In the genomic region with DNA sequence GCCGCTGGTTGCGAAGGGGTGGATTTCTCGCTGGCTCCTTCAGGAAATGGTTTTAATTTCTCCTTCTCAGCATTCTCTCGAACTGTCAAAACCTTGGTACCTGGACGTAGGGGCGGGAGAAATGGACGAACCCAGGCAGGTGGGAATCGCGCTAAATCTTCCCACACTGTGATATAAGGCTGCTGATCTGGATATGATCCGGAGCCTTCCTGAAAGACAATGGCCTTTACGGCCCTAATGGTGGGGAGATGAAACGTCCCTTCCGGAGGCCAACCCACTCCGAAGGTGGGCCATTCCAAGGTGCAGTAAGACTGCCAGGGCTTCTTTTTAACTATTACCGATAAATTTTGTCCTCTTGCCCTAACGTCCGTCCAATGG, we compare ENCODE assay signal across 8 mouse cellular contexts.
DNase-seq lines count a peak whose midpoint lies in the region; ATAC-seq and TF ChIP-seq lines count a peak whose summit lies in the region.

No protein-coding gene starts in this region.

- WGBS in midbrain, embryonic 11.5 days = 67% methylated on average over 17 of the region's 17 CpGs
- 67% methylated on average over 17 of the region's 17 CpGs for WGBS in midbrain, embryonic 10.5 days
- 65% methylated on average over 17 of the region's 17 CpGs for WGBS in forebrain, embryonic 12.5 days
- WGBS in limb, embryonic 15.5 days = 69% methylated on average over 17 of the region's 17 CpGs
- 69% methylated on average over 17 of the region's 17 CpGs for WGBS in olfactory bulb, adult 2 months

- no peak for TF ChIP-seq POLR2A in olfactory bulb, adult 2 months (IDR thresholded peaks at IDR 0.05; ENCODE audit: insufficient read depth, low read depth, low read length)

- no peak overlapping the region for H3K9ac ChIP-seq in midbrain, embryonic 11.5 days (ENCODE audit: low read length)
- no peak overlapping the region for H3K9ac ChIP-seq in forebrain, embryonic 12.5 days
- H3K9ac ChIP-seq in limb, embryonic 15.5 days = no peak overlapping the region

- peak; percentile 3; the same call in 1 of the 2 replicates for TF ChIP-seq CTCF in olfactory bulb, adult 2 months (IDR thresholded peaks at IDR 0.05; ENCODE audit: insufficient read depth, low read depth, low read length)

- peaks cover 2% of the 10 kb centered on the region; the same call in 1 of the 2 replicates for H3K36me3 ChIP-seq in midbrain, embryonic 11.5 days (ENCODE audit: control insufficient read depth, insufficient read depth, low read length)
- peaks cover 36% of the 10 kb centered on the region for H3K36me3 ChIP-seq in midbrain, embryonic 10.5 days
- peaks cover 20% of the 10 kb centered on the region; the same call in 1 of the 2 replicates for H3K36me3 ChIP-seq in forebrain, embryonic 12.5 days (replicated peaks)
- H3K36me3 ChIP-seq in limb, embryonic 15.5 days = peaks cover 10% of the 10 kb centered on the region; the same call in 1 of the 2 replicates

- H3K4me3 ChIP-seq in midbrain, embryonic 11.5 days (ENCODE audit: low read depth, low read length) = no peak overlapping the region
- no peak overlapping the region for H3K4me3 ChIP-seq in midbrain, embryonic 10.5 days
- H3K4me3 ChIP-seq in forebrain, embryonic 12.5 days (replicated peaks) = no peak overlapping the region
- no peak overlapping the region for H3K4me3 ChIP-seq in limb, embryonic 15.5 days
- H3K4me3 ChIP-seq in olfactory bulb, adult 2 months (ENCODE audit: insufficient read depth, low read depth, low read length) = no peak overlapping the region

- H3K27me3 ChIP-seq in midbrain, embryonic 11.5 days (ENCODE audit: control insufficient read depth, insufficient read depth, low read length) = peaks cover 16% of the 10 kb centered on the region
- peaks cover 44% of the 10 kb centered on the region for H3K27me3 ChIP-seq in midbrain, embryonic 10.5 days (ENCODE audit: low read depth, poor library complexity, severe bottlenecking)
- H3K27me3 ChIP-seq in forebrain, embryonic 12.5 days = peaks cover 26% of the 10 kb centered on the region
- H3K27me3 ChIP-seq in limb, embryonic 15.5 days = 0 out of 2 replicates have a peak, but pooled peaks cover 3% of the 10 kb centered on the region

- peak; percentile 50 for ATAC-seq in midbrain, embryonic 11.5 days (ENCODE audit: low FRiP score)
- peak; percentile 43 for ATAC-seq in forebrain, embryonic 12.5 days (ENCODE audit: low FRiP score)
- ATAC-seq in limb, embryonic 15.5 days (ENCODE audit: insufficient number of reproducible peaks, low FRiP score, low TSS enrichment, low read depth) = peak; percentile 22
- no peak for ATAC-seq in activated CD4-positive, CD25-positive, alpha-beta regulatory T cell, adult 4 months

- H3K4me2 ChIP-seq in midbrain, embryonic 11.5 days = no peak overlapping the region
- H3K4me2 ChIP-seq in forebrain, embryonic 12.5 days = no peak overlapping the region
- H3K4me2 ChIP-seq in limb, embryonic 15.5 days = no peak overlapping the region

- no peak for DNase-seq in midbrain, embryonic 11.5 days (ENCODE audit: low spot score, missing footprints)
- no peak for DNase-seq in midbrain, embryonic 10.5 days (ENCODE audit: low spot score)
- no peak for DNase-seq in cerebellum, adult 11 months
- DNase-seq in retina, embryonic 14.5 days (ENCODE audit: low spot score) = no peak

- no peak overlapping the region for H3K27ac ChIP-seq in midbrain, embryonic 11.5 days (ENCODE audit: low read depth, low read length)
- H3K27ac ChIP-seq in midbrain, embryonic 10.5 days (replicated peaks) = no peak overlapping the region
- H3K27ac ChIP-seq in forebrain, embryonic 12.5 days = no peak overlapping the region
- no peak overlapping the region for H3K27ac ChIP-seq in limb, embryonic 15.5 days
- no peak overlapping the region for H3K27ac ChIP-seq in olfactory bulb, adult 2 months (ENCODE audit: insufficient read depth, low read depth, low read length)

- peaks cover 57% of the 10 kb centered on the region for H3K9me3 ChIP-seq in midbrain, embryonic 11.5 days (ENCODE audit: control insufficient read depth, low read length)
- peaks cover 74% of the 10 kb centered on the region for H3K9me3 ChIP-seq in midbrain, embryonic 10.5 days (replicated peaks)
- H3K9me3 ChIP-seq in forebrain, embryonic 12.5 days = peaks cover 58% of the 10 kb centered on the region
- peaks cover 57% of the 10 kb centered on the region for H3K9me3 ChIP-seq in limb, embryonic 15.5 days

- no peaks in the 10 kb centered on the region for H3K4me1 ChIP-seq in midbrain, embryonic 11.5 days (ENCODE audit: control insufficient read depth, insufficient read depth, low read length)
- no peaks in the 10 kb centered on the region for H3K4me1 ChIP-seq in midbrain, embryonic 10.5 days
- no peaks in the 10 kb centered on the region for H3K4me1 ChIP-seq in forebrain, embryonic 12.5 days
- H3K4me1 ChIP-seq in limb, embryonic 15.5 days = no peaks in the 10 kb centered on the region
- H3K4me1 ChIP-seq in olfactory bulb, adult 2 months (ENCODE audit: control insufficient read depth, insufficient read depth, low read length) = no peaks in the 10 kb centered on the region
